Mouse (Mus musculus): ENCODE measurements around the gene Camta1. TPM values are rescaled to one million over a fixed set of nuclear protein-coding genes. Genes with fewer than 3 reads are reported as not detected.

The Camta1 gene
- polyA plus RNA-seq, 1 experiment from 2014 or later = 83.5 TPM

DNA sequence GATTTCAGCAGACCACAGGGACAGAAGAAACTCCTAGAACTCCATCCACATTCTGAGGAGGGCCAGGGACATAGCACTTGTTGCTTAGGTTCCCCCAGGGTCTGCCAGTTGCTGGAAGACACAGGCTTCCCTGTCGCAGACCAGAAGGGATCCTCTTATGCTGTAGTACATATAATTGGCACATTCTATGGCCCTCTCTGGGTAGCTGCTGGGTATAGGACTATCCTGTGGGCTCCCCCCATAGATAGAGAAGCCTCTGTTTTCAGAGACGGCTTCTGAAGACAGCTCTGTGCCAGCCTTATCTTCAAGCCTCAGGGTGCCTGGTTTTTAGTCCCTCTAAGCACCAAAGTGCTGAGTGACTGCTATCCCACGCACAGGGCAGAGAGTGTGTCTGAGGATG, 690.6 kb downstream of the Camta1 start:
- no peak overlapping the region; the same call in 1 of the 2 replicates for H3K4me2 ChIP-seq (replicated peaks; ENCODE audit: low read depth, low read length)
- no peak overlapping the region for H3K4me3 ChIP-seq (ENCODE audit: low read length)
- H3K4me1 ChIP-seq (ENCODE audit: insufficient read depth, low read length) = peaks cover 10% of the 10 kb centered on the region
- H3K9me3 ChIP-seq (ENCODE audit: low read length) = no peaks in the 10 kb centered on the region
- H3K36me3 ChIP-seq (ENCODE audit: insufficient read depth, low read length) = no peaks in the 10 kb centered on the region
- no peak overlapping the region for H3K9ac ChIP-seq (replicated peaks; ENCODE audit: low read length)
- H3K27ac ChIP-seq (ENCODE audit: low read length) = no peak overlapping the region
- peak; percentile 26 for ATAC-seq (ENCODE audit: low FRiP score, low TSS enrichment)
- peaks cover 3% of the 10 kb centered on the region; the same call in 1 of the 2 replicates for H3K27me3 ChIP-seq (ENCODE audit: insufficient read depth, low read length)
- 66% methylated on average over 3 of the region's 3 CpGs for WGBS

GRCm38 (mm10) chr4:151170658-151171057, 691.0 kb downstream of the Camta1 start:
- H3K4me2 ChIP-seq (replicated peaks; ENCODE audit: low read depth, low read length) = peak overlapping the region; percentile 40
- 14% methylated on average over 18 of the region's 18 CpGs for WGBS
- peaks cover 10% of the 10 kb centered on the region for H3K4me1 ChIP-seq (ENCODE audit: insufficient read depth, low read length)
- peak; percentile 46 for ATAC-seq (ENCODE audit: low FRiP score, low TSS enrichment)
- no peak overlapping the region for H3K27ac ChIP-seq (ENCODE audit: low read length)
- H3K36me3 ChIP-seq (ENCODE audit: insufficient read depth, low read length) = no peaks in the 10 kb centered on the region
- no peak overlapping the region for H3K9ac ChIP-seq (replicated peaks; ENCODE audit: low read length)
- no peaks in the 10 kb centered on the region for H3K9me3 ChIP-seq (ENCODE audit: low read length)
- peak overlapping the region; percentile 12 for H3K4me3 ChIP-seq (ENCODE audit: low read length)
- H3K27me3 ChIP-seq (ENCODE audit: insufficient read depth, low read length) = peaks cover 3% of the 10 kb centered on the region; the same call in 1 of the 2 replicates

- no peaks in the 10 kb centered on the region for H3K36me3 ChIP-seq (ENCODE audit: insufficient read depth, low read length)
- no peak overlapping the region for H3K4me3 ChIP-seq (ENCODE audit: low read length)
- no peak overlapping the region for H3K4me2 ChIP-seq (replicated peaks; ENCODE audit: low read depth, low read length)
- no peak for ATAC-seq (ENCODE audit: low FRiP score, low TSS enrichment)
- H3K27ac ChIP-seq (ENCODE audit: low read length) = no peak overlapping the region
- H3K9me3 ChIP-seq (ENCODE audit: low read length) = no peaks in the 10 kb centered on the region
- H3K27me3 ChIP-seq (ENCODE audit: insufficient read depth, low read length) = peaks cover 8% of the 10 kb centered on the region; the same call in 1 of the 2 replicates
- H3K4me1 ChIP-seq (ENCODE audit: insufficient read depth, low read length) = peaks cover 10% of the 10 kb centered on the region
- 81% methylated on average over 6 of the region's 6 CpGs for WGBS
- H3K9ac ChIP-seq (replicated peaks; ENCODE audit: low read length) = no peak overlapping the region
These were observed 694.7 kb downstream of the Camta1 start for GRCm38 (mm10) chr4:151166969-151167368.

DNA sequence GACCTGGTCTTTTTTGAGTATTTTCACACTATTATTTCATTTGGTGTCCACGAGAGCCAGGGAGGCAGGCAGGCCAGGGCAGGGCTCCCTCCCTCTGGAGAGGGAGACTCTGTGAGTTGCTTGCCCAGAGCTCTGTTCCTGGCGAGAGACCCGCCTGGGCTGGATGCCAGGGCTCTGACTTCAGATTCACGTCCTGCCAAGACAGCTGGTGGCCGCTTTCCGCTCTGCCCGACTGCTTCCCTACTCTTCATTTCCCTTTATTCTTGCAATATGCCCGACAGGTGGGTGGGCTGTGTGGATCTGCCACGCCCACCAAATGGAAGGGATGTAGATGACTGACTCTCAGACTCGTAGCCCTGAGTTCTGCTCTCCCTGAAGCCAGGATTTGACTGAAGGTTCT, 696.1 kb downstream of the Camta1 start:
- WGBS = 12% methylated on average over 10 of the region's 10 CpGs
- Histone ChIP-seq H3K36me3 (ENCODE audit: insufficient read depth, low read length) (no peaks in the 10 kb centered on the region), H3K4me1 (ENCODE audit: insufficient read depth, low read length) (peaks cover 3% of the 10 kb centered on the region), H3K27me3 (ENCODE audit: insufficient read depth, low read length) (peaks cover 7% of the 10 kb centered on the region; the same call in 1 of the 2 replicates), H3K4me3 (ENCODE audit: low read length) (no peak overlapping the region), H3K9ac (replicated peaks; ENCODE audit: low read length) (no peak overlapping the region), H3K9me3 (ENCODE audit: low read length) (no peaks in the 10 kb centered on the region), H3K27ac (ENCODE audit: low read length) (no peak overlapping the region), H3K4me2 (replicated peaks; ENCODE audit: low read depth, low read length) (no peak overlapping the region)
- ATAC-seq (ENCODE audit: low FRiP score, low TSS enrichment) = 0 out of 2 replicates have a peak, but pooled peaks have one; percentile 23

- Histone ChIP-seq H3K4me2 (replicated peaks; ENCODE audit: low read depth, low read length) (no peak overlapping the region), H3K27me3 (ENCODE audit: insufficient read depth, low read length) (peaks cover 4% of the 10 kb centered on the region; the same call in 1 of the 2 replicates), H3K4me1 (ENCODE audit: insufficient read depth, low read length) (no peaks in the 10 kb centered on the region), H3K4me3 (ENCODE audit: low read length) (no peak overlapping the region), H3K36me3 (ENCODE audit: insufficient read depth, low read length) (no peaks in the 10 kb centered on the region), H3K9ac (replicated peaks; ENCODE audit: low read length) (no peak overlapping the region), H3K9me3 (ENCODE audit: low read length) (no peaks in the 10 kb centered on the region), H3K27ac (ENCODE audit: low read length) (no peak overlapping the region)
- WGBS = 79% methylated on average over 1 of the region's 1 CpGs
- no peak for ATAC-seq (ENCODE audit: low FRiP score, low TSS enrichment)
These were observed 697.4 kb downstream of the Camta1 start for GRCm38 (mm10) chr4:151164309-151164708.

DNA sequence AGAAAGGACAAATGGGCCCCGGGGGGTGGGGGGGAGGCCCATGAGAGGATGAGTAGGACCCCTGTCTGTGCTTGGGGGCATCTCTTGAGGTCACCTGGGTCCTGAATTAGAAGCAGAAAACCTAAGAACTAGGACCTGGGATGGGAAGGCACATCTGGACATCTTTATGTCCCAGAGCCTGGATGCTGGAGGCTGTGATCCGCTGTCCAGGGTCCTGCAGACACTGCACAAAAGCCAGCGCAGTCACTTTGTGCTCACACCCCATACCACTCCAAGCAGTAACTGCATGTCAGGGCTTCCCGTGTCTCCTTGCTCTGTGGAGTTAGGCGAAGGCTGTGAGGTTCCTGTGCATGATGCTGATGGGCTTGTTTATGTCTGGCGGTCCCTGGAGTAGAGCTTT, 699.8 kb downstream of the Camta1 start:
- ATAC-seq (ENCODE audit: low FRiP score, low TSS enrichment) = 0 out of 2 replicates have a peak, but pooled peaks have one; percentile 19
- H3K9me3 ChIP-seq (ENCODE audit: low read length) = no peaks in the 10 kb centered on the region
- no peaks in the 10 kb centered on the region for H3K4me1 ChIP-seq (ENCODE audit: insufficient read depth, low read length)

DNA sequence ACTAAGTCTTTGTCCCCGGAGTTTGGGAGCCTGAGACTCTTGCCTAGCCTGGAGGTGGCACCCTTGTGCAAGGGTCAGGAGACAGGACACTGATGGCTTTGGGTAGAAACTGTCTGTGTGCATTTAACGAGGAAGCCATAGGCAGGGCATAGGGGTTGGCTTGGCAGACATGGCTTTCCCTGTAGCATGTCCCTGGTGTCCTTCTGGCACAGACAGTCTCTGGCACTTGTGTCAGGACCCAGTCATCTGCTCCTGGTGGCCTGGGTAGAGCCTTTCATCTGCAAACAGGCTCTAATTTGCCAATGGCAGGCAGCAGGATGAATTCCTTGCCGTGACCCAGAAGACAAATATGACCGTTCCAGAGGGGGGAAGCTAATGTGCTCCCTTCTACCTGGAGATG, 700.7 kb downstream of the Camta1 start:
- ATAC-seq (ENCODE audit: low FRiP score, low TSS enrichment) = no peak
- WGBS = 59% methylated on average over 4 of the region's 4 CpGs

More for the DNA sequence above, 699.8 kb downstream of the Camta1 start:
- Histone ChIP-seq H3K27me3 (ENCODE audit: insufficient read depth, low read length) (peaks cover 4% of the 10 kb centered on the region; the same call in 1 of the 2 replicates), H3K4me2 (replicated peaks; ENCODE audit: low read depth, low read length) (no peak overlapping the region), H3K36me3 (ENCODE audit: insufficient read depth, low read length) (no peaks in the 10 kb centered on the region), H3K9ac (replicated peaks; ENCODE audit: low read length) (no peak overlapping the region), H3K27ac (ENCODE audit: low read length) (no peak overlapping the region), H3K4me3 (ENCODE audit: low read length) (no peak overlapping the region)
- 47% methylated on average over 6 of the region's 6 CpGs for WGBS

DNA sequence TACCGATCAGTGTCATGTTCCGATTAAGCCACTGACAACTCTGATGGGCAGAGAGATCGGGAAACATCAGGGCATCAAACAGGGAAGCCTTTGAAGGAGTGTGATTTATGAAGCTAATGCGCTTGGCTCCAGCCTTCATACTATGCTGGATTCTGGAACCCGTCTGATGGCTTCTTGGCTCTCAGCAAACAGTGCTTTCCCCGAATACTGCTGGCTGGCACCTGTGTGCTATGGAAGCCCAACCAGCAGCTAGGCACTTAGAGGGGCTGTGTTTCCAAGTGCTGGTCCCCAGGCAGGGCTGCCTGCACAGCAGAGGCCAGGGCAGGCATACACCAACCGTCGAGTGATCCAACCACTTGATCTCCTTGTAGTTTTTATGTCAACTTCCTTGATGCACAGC, 701.2 kb downstream of the Camta1 start:
- Histone ChIP-seq H3K36me3 (ENCODE audit: insufficient read depth, low read length) (no peaks in the 10 kb centered on the region), H3K27me3 (ENCODE audit: insufficient read depth, low read length) (peaks cover 4% of the 10 kb centered on the region; the same call in 1 of the 2 replicates), H3K4me1 (ENCODE audit: insufficient read depth, low read length) (no peaks in the 10 kb centered on the region), H3K9me3 (ENCODE audit: low read length) (no peaks in the 10 kb centered on the region), H3K27ac (ENCODE audit: low read length) (no peak overlapping the region), H3K4me3 (ENCODE audit: low read length) (no peak overlapping the region), H3K4me2 (replicated peaks; ENCODE audit: low read depth, low read length) (no peak overlapping the region), H3K9ac (replicated peaks; ENCODE audit: low read length) (no peak overlapping the region)
- ATAC-seq (ENCODE audit: low FRiP score, low TSS enrichment) = no peak
- WGBS = 73% methylated on average over 8 of the region's 8 CpGs

More for the DNA sequence above, 700.7 kb downstream of the Camta1 start:
- no peaks in the 10 kb centered on the region for H3K36me3 ChIP-seq (ENCODE audit: insufficient read depth, low read length)
- H3K27me3 ChIP-seq (ENCODE audit: insufficient read depth, low read length) = peaks cover 4% of the 10 kb centered on the region; the same call in 1 of the 2 replicates
- no peak overlapping the region for H3K4me2 ChIP-seq (replicated peaks; ENCODE audit: low read depth, low read length)
- H3K4me1 ChIP-seq (ENCODE audit: insufficient read depth, low read length) = no peaks in the 10 kb centered on the region
- H3K27ac ChIP-seq (ENCODE audit: low read length) = no peak overlapping the region
- no peaks in the 10 kb centered on the region for H3K9me3 ChIP-seq (ENCODE audit: low read length)
- H3K9ac ChIP-seq (replicated peaks; ENCODE audit: low read length) = no peak overlapping the region
- no peak overlapping the region for H3K4me3 ChIP-seq (ENCODE audit: low read length)

DNA sequence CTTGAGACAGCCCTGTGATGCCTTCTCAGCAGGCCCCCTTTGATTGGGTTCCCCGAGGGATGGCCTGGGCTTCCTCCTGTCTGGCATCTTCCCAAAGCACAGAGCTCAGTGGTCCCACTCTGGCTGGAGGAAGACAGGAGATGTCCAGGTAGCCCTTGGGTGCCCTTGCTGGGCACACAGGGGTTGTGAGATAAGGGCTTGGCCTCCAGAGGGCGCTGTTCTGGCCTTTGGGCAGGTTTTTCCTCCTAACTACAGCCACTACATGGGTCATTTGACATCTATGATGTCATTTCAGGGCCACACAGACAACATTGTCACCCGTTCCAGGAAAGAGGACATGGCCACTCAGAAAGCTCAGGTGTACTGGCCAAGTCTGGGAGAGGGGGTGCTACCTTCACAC, 703.4 kb downstream of the Camta1 start:
- Histone ChIP-seq H3K9me3 (ENCODE audit: low read length) (no peaks in the 10 kb centered on the region), H3K4me1 (ENCODE audit: insufficient read depth, low read length) (no peaks in the 10 kb centered on the region), H3K4me2 (replicated peaks; ENCODE audit: low read depth, low read length) (no peak overlapping the region), H3K27me3 (ENCODE audit: insufficient read depth, low read length) (no peaks in the 10 kb centered on the region), H3K27ac (ENCODE audit: low read length) (no peak overlapping the region), H3K9ac (replicated peaks; ENCODE audit: low read length) (no peak overlapping the region), H3K4me3 (ENCODE audit: low read length) (no peak overlapping the region), H3K36me3 (ENCODE audit: insufficient read depth, low read length) (no peaks in the 10 kb centered on the region)
- WGBS = 54% methylated on average over 3 of the region's 3 CpGs
- ATAC-seq (ENCODE audit: low FRiP score, low TSS enrichment) = no peak

- H3K4me1 ChIP-seq (ENCODE audit: insufficient read depth, low read length) = no peaks in the 10 kb centered on the region; the same call in 1 of the 2 replicates
- 1% methylated on average over 7 of the region's 7 CpGs for WGBS
- no peak overlapping the region for H3K9ac ChIP-seq (replicated peaks; ENCODE audit: low read length)
- H3K4me2 ChIP-seq (replicated peaks; ENCODE audit: low read depth, low read length) = no peak overlapping the region
- H3K27me3 ChIP-seq (ENCODE audit: insufficient read depth, low read length) = no peaks in the 10 kb centered on the region
- H3K9me3 ChIP-seq (ENCODE audit: low read length) = no peaks in the 10 kb centered on the region
- no peaks in the 10 kb centered on the region for H3K36me3 ChIP-seq (ENCODE audit: insufficient read depth, low read length)
- H3K27ac ChIP-seq (ENCODE audit: low read length) = no peak overlapping the region
- peak; percentile 47; the same call in 1 of the 2 replicates for ATAC-seq (ENCODE audit: low FRiP score, low TSS enrichment)
- no peak overlapping the region for H3K4me3 ChIP-seq (ENCODE audit: low read length)
These were observed 704.8 kb downstream of the Camta1 start for GRCm38 (mm10) chr4:151156904-151157303.

Measured in kidney, embryonic 16.5 days (tissue).